ENCODE assay signal across 9 mouse cellular contexts in genomic region chr6:121087586-121088245, GRCm38 (mm10). TPM values are rescaled to one million over a fixed set of nuclear protein-coding genes. Genes with fewer than 3 reads are reported as not detected.
DNase-seq lines count a peak whose midpoint lies in the region; ATAC-seq and TF ChIP-seq lines count a peak whose summit lies in the region.
"Had no signal": no experiment of that assay in that cellular context is flagged by ENCODE, and none has a peak within 500 bp of the region (broad histone marks: within the 10 kb centered on the region; RNA-seq: fewer than 3 reads in every experiment).

No protein-coding gene starts in this region.

- no peak overlapping the region for H3K4me3 ChIP-seq in heart, embryonic 11.5 days (ENCODE audit: low read depth, low read length)
- peak overlapping the region; percentile 47 for H3K4me3 ChIP-seq in gastrocnemius, adult 2 months
- H3K4me3 ChIP-seq in kidney, embryonic 14.5 days (ENCODE audit: low read length): no peak overlapping the region

- intact Hi-C loops in gastrocnemius, adult 2 months (cut with DNase I): no loop called here

- WGBS in heart, embryonic 11.5 days (ENCODE audit: insufficient replicate concordance): 77% methylated on average over 22 of the region's 22 CpGs
- 58% methylated on average over 22 of the region's 22 CpGs for WGBS in kidney, embryonic 14.5 days

- no peaks in the 10 kb centered on the region for H3K27me3 ChIP-seq in heart, embryonic 11.5 days (ENCODE audit: control insufficient read depth, insufficient read depth, low read length)
- no peaks in the 10 kb centered on the region for H3K27me3 ChIP-seq in kidney, embryonic 14.5 days (ENCODE audit: control insufficient read depth, insufficient read depth, low read length)
- H3K27me3 ChIP-seq: CH12.LX had no signal

- TF ChIP-seq CTCF in gastrocnemius, adult 2 months (IDR thresholded peaks at IDR 0.05): no peak

- H3K4me1 ChIP-seq in heart, embryonic 11.5 days (ENCODE audit: control insufficient read depth, insufficient read depth, low read length): peaks cover 52% of the 10 kb centered on the region
- H3K4me1 ChIP-seq in kidney, embryonic 14.5 days (ENCODE audit: control insufficient read depth, insufficient read depth, low read length): peaks cover 14% of the 10 kb centered on the region

- no peak overlapping the region for H3K27ac ChIP-seq in heart, embryonic 11.5 days (ENCODE audit: low read depth, low read length)
- peak overlapping the region; percentile 87 for H3K27ac ChIP-seq in gastrocnemius, adult 2 months
- peak overlapping the region; percentile 2; the same call in 1 of the 2 replicates for H3K27ac ChIP-seq in kidney, embryonic 14.5 days (ENCODE audit: low read depth, low read length)

- DNase-seq in heart, adult 11 months: peak; percentile 97
- peak; percentile 39 for DNase-seq in adrenal gland, postnatal 25 days
- peak; percentile 88 for DNase-seq in gastrocnemius, adult 2 months
- peak; percentile 45 to 76 for DNase-seq in lung, postnatal 4 days
- no peak for DNase-seq in right cerebral cortex, postnatal 25 days
- DNase-seq in spleen, postnatal 36 days (ENCODE audit: low spot score in 2 of 2): no peak

- H3K4me2 ChIP-seq in heart, embryonic 11.5 days: no peak overlapping the region
- no peak overlapping the region for H3K4me2 ChIP-seq in kidney, embryonic 14.5 days (replicated peaks; ENCODE audit: low read depth, low read length)

- H3K9me3 ChIP-seq in heart, embryonic 11.5 days (replicated peaks; ENCODE audit: control insufficient read depth, low read length): no peaks in the 10 kb centered on the region
- H3K9me3 ChIP-seq in kidney, embryonic 14.5 days (ENCODE audit: control insufficient read depth, low read length): no peaks in the 10 kb centered on the region

- no peak for ATAC-seq in heart, embryonic 11.5 days (replicated peaks; ENCODE audit: insufficient number of reproducible peaks, low FRiP score, low TSS enrichment)
- ATAC-seq in kidney, embryonic 14.5 days (ENCODE audit: low FRiP score, low TSS enrichment): peak; percentile 75

- H3K9ac ChIP-seq in heart, embryonic 11.5 days (ENCODE audit: low read depth, low read length): no peak overlapping the region
- H3K9ac ChIP-seq in kidney, embryonic 14.5 days (ENCODE audit: low read depth, low read length): no peak overlapping the region

- no peaks in the 10 kb centered on the region for H3K36me3 ChIP-seq in heart, embryonic 11.5 days (ENCODE audit: control insufficient read depth, insufficient read depth, low read length)
- H3K36me3 ChIP-seq in kidney, embryonic 14.5 days (ENCODE audit: control insufficient read depth, insufficient read depth, low read length): no peaks in the 10 kb centered on the region

RNA-seq across cellular contexts. Expression of gene Mical3, which starts 43.1 kb away (rescaled TPM):
- 32.3 and 53.2 TPM in 2 replicates for polyA plus RNA-seq in heart, embryonic 11.5 days (2014; fragmentation: Nextera tagmentation; extraction: Ambion mirVana)
- total RNA-seq in adrenal gland, postnatal 25 days (2021): 65.9 and 72.6 TPM in 2 replicates
- 10 to 100 TPM; 53.3 to 71.9 TPM for total RNA-seq in gastrocnemius, adult 2 months (2021)
- polyA plus RNA-seq in kidney, embryonic 14.5 days (2014; fragmentation: Nextera tagmentation; extraction: Ambion mirVana): 16.7 and 20.0 TPM in 2 replicates

Comparison
In these comparisons a context has a peak if more than half of its experiments do, and no peak if none do; other contexts are left out.
1. DNase-seq: peak in heart, adult 11 months (single experiment), adrenal gland, postnatal 25 days (single experiment), gastrocnemius, adult 2 months (single experiment) and lung, postnatal 4 days (2 of 2); none in right cerebral cortex, postnatal 25 days (single experiment) and spleen, postnatal 36 days (0 of 2).